Mouse (Mus musculus): ENCODE results near the gene Sigmar1.
"Not testable (repeated sequence)": the region's sequence is repeated elsewhere in the genome, so short reads cannot be mapped to it uniquely, and the experiment has no call there.

The Sigmar1 gene

GRCm38 (mm10) chr4:41755338-41756305, at the start of gene Sigmar1:
Sigmar1 (minus strand) TSS chr4:41756157.
- peak; percentile 95 for DNase-seq

GRCm38 (mm10) chr4:41783197-41783596, 27.2 kb upstream of the Sigmar1 start:
- DNase-seq: not testable (repeated sequence)

GRCm38 (mm10) chr4:41782711-41783110, 26.8 kb upstream of the Sigmar1 start:
- not testable (repeated sequence) for DNase-seq

- not testable (repeated sequence) for DNase-seq
These were observed 26.0 kb upstream of the Sigmar1 start for GRCm38 (mm10) chr4:41781748-41782485.

GRCm38 (mm10) chr4:41781271-41781670, 25.3 kb upstream of the Sigmar1 start:
- not testable (repeated sequence) for DNase-seq

GRCm38 (mm10) chr4:41775840-41776239, 19.9 kb upstream of the Sigmar1 start:
- not testable (repeated sequence) for DNase-seq

- DNase-seq: not testable (repeated sequence)
These were observed 18.5 kb upstream of the Sigmar1 start for GRCm38 (mm10) chr4:41774506-41774905.

- DNase-seq: peak; percentile 89
These were observed 18.0 kb upstream of the Sigmar1 start, which contains the start of gene Ccl27a for GRCm38 (mm10) chr4:41774002-41774401. Ccl27a (minus strand) TSS chr4:41774247.

- peak; percentile 57 for DNase-seq
These were observed 17.5 kb upstream of the Sigmar1 start for GRCm38 (mm10) chr4:41773502-41773901.

- DNase-seq: peak; percentile 31
These were observed 17.0 kb upstream of the Sigmar1 start for GRCm38 (mm10) chr4:41772946-41773345.

- DNase-seq: not testable (repeated sequence)
These were observed 11.3 kb upstream of the Sigmar1 start for GRCm38 (mm10) chr4:41767301-41767700.

GRCm38 (mm10) chr4:41763176-41763575, 7.2 kb upstream of the Sigmar1 start:
- DNase-seq: not testable (repeated sequence)

- not testable (repeated sequence) for DNase-seq
These were observed 6.7 kb upstream of the Sigmar1 start for GRCm38 (mm10) chr4:41762688-41763114.

- no peak for DNase-seq
These were observed 6.2 kb upstream of the Sigmar1 start for GRCm38 (mm10) chr4:41762099-41762687.

- no peak for DNase-seq
These were observed 5.7 kb upstream of the Sigmar1 start for GRCm38 (mm10) chr4:41761680-41762079.

GRCm38 (mm10) chr4:41760911-41761310, 5.0 kb upstream of the Sigmar1 start:
- no peak for DNase-seq

- DNase-seq: peak; percentile 85
These were observed 4.3 kb upstream of the Sigmar1 start for GRCm38 (mm10) chr4:41760288-41760721.

GRCm38 (mm10) chr4:41759656-41760287, 3.8 kb upstream of the Sigmar1 start:
- DNase-seq: no peak

GRCm38 (mm10) chr4:41759206-41759605, 3.2 kb upstream of the Sigmar1 start:
- no peak for DNase-seq

GRCm38 (mm10) chr4:41758701-41759100, 2.7 kb upstream of the Sigmar1 start:
- DNase-seq: no peak

- no peak for DNase-seq
These were observed 2.1 kb upstream of the Sigmar1 start for GRCm38 (mm10) chr4:41758021-41758420.

- DNase-seq: no peak
These were observed 1.4 kb upstream of the Sigmar1 start for GRCm38 (mm10) chr4:41757321-41757720.

All from thymus, postnatal 4 days (tissue).